Mouse (Mus musculus): ENCODE results near the gene Fam45a.

GRCm38 (mm10) chr19:60789452-60789851, 21.9 kb upstream of the Fam45a start:
- TF ChIP-seq CTCF (IDR thresholded peaks at IDR 0.05; ENCODE audit: borderline replicate concordance, extremely low read depth, insufficient read depth, insufficient read length) (no peak), POLR2A (IDR thresholded peaks at IDR 0.05; ENCODE audit: borderline replicate concordance, extremely low read depth, insufficient read depth, insufficient read length, poor library complexity, severe bottlenecking) (no peak)
